Mouse (Mus musculus): ENCODE results near the gene Gli2. TPM values are rescaled to one million over a fixed set of nuclear protein-coding genes. Genes with fewer than 3 reads are reported as not detected.

Gli2 gene
- total and polyA plus RNA-seq, 3 experiments = 1.5 to 11.3 TPM; not detected in 1

DNA sequence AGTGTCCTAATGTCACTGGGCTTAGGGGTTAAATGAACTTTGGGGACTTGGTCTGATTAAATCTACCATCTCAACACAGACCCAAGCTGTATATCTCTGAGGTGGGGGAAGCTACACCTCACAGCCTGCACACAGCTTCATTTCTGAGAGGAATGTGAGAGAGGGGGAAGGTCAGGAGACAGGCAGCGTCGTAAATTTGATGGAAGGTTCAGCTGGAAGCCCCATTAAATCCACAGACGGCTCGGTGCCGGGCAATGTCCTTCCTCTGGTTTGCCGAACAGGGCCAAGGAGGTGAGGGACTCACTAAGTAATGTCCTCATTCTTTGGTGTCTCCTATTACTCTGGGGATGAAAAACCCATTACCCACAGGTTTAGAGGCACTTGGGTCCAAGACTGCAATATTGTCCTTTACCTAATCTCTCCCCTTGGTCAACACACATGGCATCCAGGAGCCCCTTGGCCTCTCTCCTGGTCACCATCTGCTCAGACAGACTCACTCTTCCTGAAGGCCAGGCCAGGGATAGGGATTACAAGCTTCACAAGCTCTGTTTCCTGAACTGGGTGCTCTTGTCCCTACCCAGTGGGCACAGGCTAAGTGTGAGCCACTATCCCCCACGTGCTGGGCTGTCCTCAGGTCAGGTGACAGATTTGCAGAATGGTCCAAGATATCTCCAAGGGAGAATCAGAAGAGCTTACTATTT lies 135.7 kb downstream of the Gli2 start:
- Histone ChIP-seq H3K36me3 (ENCODE audit: control insufficient read depth in 1 of 2, insufficient read depth in 2 of 2, low read length in 2 of 2) (no peaks in the 10 kb centered on the region), H3K9me3 (replicated peaks; ENCODE audit: insufficient read depth, low read length) (no peaks in the 10 kb centered on the region), H3K79me2 (ENCODE audit: control insufficient read depth, insufficient read depth, low read length, poor library complexity) (no peaks in the 10 kb centered on the region), H3K27ac (ENCODE audit: control insufficient read depth, low read depth, low read length) (no peak overlapping the region), H3K4me3 (ENCODE audit: control insufficient read depth in 1 of 2, insufficient read depth in 1 of 2, low read depth in 2 of 2, low read length in 2 of 2) (no peak overlapping the region), H3K4me1 (ENCODE audit: control insufficient read depth in 1 of 2, insufficient read depth in 2 of 2, low read length in 2 of 2) (no peaks in the 10 kb centered on the region), H3K27me3 (ENCODE audit: control insufficient read depth in 1 of 2, insufficient read depth in 2 of 2, low read length in 2 of 2) (no peaks in the 10 kb centered on the region), H3K9ac (ENCODE audit: control insufficient read depth, low read depth, low read length, poor library complexity, severe bottlenecking) (no peak overlapping the region)
- DNase-seq (ENCODE audit: low read depth, low spot score) = no peak
- TF ChIP-seq ELF1 (IDR thresholded peaks at IDR 0.05; ENCODE audit: low read depth, low read length) = no peak
- TF ChIP-seq GABPA (IDR thresholded peaks at IDR 0.05; ENCODE audit: low read depth, low read length) = no peak
- TF ChIP-seq MAX (IDR thresholded peaks at IDR 0.05; ENCODE audit: low read length) = no peak
- TF ChIP-seq SMC3 (IDR thresholded peaks at IDR 0.05; ENCODE audit: low read depth, low read length) = no peak
- TF ChIP-seq MAFK (IDR thresholded peaks at IDR 0.05; ENCODE audit: borderline replicate concordance, low read depth, low read length) = no peak
- TF ChIP-seq ETS1 (IDR thresholded peaks at IDR 0.05; ENCODE audit: low read depth, low read length) = no peak
- no peak for TF ChIP-seq NELFE (IDR thresholded peaks at IDR 0.05; ENCODE audit: low read depth, low read length)
- TF ChIP-seq ZNF384 (IDR thresholded peaks at IDR 0.05; ENCODE audit: low read depth, low read length) = no peak

DNA sequence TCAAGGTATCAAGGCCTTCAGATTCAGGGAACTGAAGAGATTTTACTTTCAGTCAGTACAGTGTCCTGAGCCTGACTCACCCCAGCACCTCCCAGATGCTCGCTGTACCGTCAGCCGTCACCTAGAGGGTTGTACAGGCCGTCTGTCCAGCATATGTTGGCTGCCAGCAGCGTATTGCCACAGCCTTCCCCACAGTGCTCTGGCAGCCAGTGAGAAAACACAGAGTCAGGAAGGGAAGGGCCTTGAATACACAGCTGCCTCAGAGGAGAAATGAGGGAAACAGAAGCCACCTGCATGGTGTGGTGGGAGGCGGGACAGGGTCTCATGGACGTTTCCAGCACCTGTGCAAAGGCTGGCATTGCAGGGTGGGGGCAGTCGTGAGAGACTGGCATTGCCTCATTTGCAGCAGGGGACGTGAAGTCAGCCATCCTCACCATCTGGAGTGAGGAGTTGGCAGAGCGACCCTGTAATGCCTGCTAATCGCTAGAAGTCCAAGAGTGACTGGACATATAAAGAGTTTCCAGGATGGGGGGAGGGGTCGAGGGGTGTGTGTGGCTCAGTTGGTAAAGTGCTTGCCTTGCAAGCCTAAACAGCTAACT lies 136.8 kb downstream of the Gli2 start:
- no peaks in the 10 kb centered on the region for H3K79me2 ChIP-seq (ENCODE audit: control insufficient read depth, insufficient read depth, low read length, poor library complexity)
- H3K9ac ChIP-seq (ENCODE audit: control insufficient read depth, low read depth, low read length, poor library complexity, severe bottlenecking) = no peak overlapping the region
- no peaks in the 10 kb centered on the region for H3K9me3 ChIP-seq (replicated peaks; ENCODE audit: insufficient read depth, low read length)
- no peak for DNase-seq (ENCODE audit: low read depth, low spot score)
- H3K36me3 ChIP-seq (ENCODE audit: control insufficient read depth in 1 of 2, insufficient read depth in 2 of 2, low read length in 2 of 2) = no peaks in the 10 kb centered on the region
- H3K27ac ChIP-seq (ENCODE audit: control insufficient read depth, low read depth, low read length) = no peak overlapping the region
- TF ChIP-seq MAFK (IDR thresholded peaks at IDR 0.05; ENCODE audit: borderline replicate concordance, low read depth, low read length) = no peak
- H3K4me3 ChIP-seq (ENCODE audit: control insufficient read depth in 1 of 2, insufficient read depth in 1 of 2, low read depth in 2 of 2, low read length in 2 of 2) = no peak overlapping the region
- H3K27me3 ChIP-seq (ENCODE audit: control insufficient read depth in 1 of 2, insufficient read depth in 2 of 2, low read length in 2 of 2) = no peaks in the 10 kb centered on the region
- H3K4me1 ChIP-seq (ENCODE audit: control insufficient read depth in 1 of 2, insufficient read depth in 2 of 2, low read length in 2 of 2) = no peaks in the 10 kb centered on the region

DNA sequence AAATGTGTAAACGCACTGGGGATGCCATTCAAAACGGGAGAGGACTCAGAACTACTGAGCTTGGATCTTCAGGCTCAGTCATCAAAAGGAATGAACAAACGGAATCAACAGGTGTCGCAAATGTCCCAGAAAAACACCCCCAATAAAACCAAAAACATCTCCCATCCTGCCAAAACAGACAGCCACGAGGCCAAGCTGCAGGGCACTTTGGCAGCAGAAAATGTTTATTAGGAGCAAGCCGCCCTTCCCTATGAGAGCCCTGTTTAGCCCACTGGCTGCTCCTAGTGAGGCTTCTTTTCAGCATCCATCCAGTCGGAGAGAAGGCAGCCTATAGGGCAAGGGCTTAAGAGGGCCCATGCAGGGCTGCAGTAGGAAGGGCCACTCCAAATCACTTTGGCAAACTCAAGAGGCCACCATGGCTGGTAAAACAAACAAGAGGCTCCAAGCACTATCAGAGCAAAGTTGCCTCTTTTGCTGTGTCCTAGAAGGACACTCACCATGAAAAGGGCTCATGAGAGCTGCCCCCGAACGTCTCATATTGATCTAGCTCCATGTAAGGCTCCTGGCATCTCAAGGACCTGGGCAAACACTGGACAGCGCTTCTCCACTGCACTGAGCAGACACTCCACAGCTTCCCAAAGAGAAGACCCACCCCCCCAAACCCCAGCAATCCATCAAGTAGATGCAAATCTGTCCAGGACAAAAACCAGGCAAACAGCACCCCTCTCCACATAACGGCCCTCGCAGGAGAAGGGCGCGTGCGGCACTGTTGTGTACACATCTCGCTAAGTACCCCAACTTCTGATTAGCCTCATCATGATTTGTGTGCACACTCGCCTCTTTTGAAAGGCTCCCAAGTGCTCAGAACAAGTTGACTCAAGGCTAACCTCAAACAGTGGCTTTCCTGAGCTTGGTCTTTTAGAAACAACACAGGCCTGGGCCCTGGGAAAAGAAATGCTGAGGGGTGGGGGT lies 139.7 kb downstream of the Gli2 start:
- TF ChIP-seq BHLHE40 (IDR thresholded peaks at IDR 0.05; ENCODE audit: borderline replicate concordance, low read depth, low read length) (no peak), HCFC1 (IDR thresholded peaks at IDR 0.05; ENCODE audit: low read depth, low read length) (no peak), SIN3A (IDR thresholded peaks at IDR 0.05; ENCODE audit: low read length) (no peak), CTCF (IDR thresholded peaks at IDR 0.05 in 2 of 3, conservative IDR thresholded peaks at IDR 0.05 in 1 of 3; ENCODE audit: control insufficient read depth in 1 of 3, insufficient read depth in 1 of 3, low read depth in 2 of 3, low read length in 3 of 3, poor library complexity in 1 of 3, severe bottlenecking in 1 of 3) (no peak), TCF12 (IDR thresholded peaks at IDR 0.05; ENCODE audit: low read depth, low read length) (no peak), POLR2AphosphoS2 (IDR thresholded peaks at IDR 0.05; ENCODE audit: low read length) (no peak), POLR2A (IDR thresholded peaks at IDR 0.05; ENCODE audit: control insufficient read depth in 1 of 2, insufficient read depth in 1 of 2, low read depth in 1 of 2, low read length in 2 of 2, poor library complexity in 1 of 2) (no peak), MAFK (IDR thresholded peaks at IDR 0.05; ENCODE audit: borderline replicate concordance, low read depth, low read length) (no peak), SMC3 (IDR thresholded peaks at IDR 0.05; ENCODE audit: low read depth, low read length) (no peak), NELFE (IDR thresholded peaks at IDR 0.05; ENCODE audit: low read depth, low read length) (no peak), GABPA (IDR thresholded peaks at IDR 0.05; ENCODE audit: low read depth, low read length) (no peak), KAT2A (conservative IDR thresholded peaks at IDR 0.05; ENCODE audit: low read depth, low read length) (no peak)
- Histone ChIP-seq H3K9me3 (replicated peaks; ENCODE audit: insufficient read depth, low read length) (no peaks in the 10 kb centered on the region), H3K36me3 (ENCODE audit: control insufficient read depth in 1 of 2, insufficient read depth in 2 of 2, low read length in 2 of 2) (no peaks in the 10 kb centered on the region), H3K4me1 (ENCODE audit: control insufficient read depth in 1 of 2, insufficient read depth in 2 of 2, low read length in 2 of 2) (no peaks in the 10 kb centered on the region), H3K4me3 (ENCODE audit: control insufficient read depth in 1 of 2, insufficient read depth in 1 of 2, low read depth in 2 of 2, low read length in 2 of 2) (no peak overlapping the region), H3K79me2 (ENCODE audit: control insufficient read depth, insufficient read depth, low read length, poor library complexity) (no peaks in the 10 kb centered on the region), H3K27ac (ENCODE audit: control insufficient read depth, low read depth, low read length) (no peak overlapping the region), H3K27me3 (ENCODE audit: control insufficient read depth in 1 of 2, insufficient read depth in 2 of 2, low read length in 2 of 2) (no peaks in the 10 kb centered on the region), H3K9ac (ENCODE audit: control insufficient read depth, low read depth, low read length, poor library complexity, severe bottlenecking) (no peak overlapping the region)
- DNase-seq (ENCODE audit: low read depth, low spot score) = no peak

All from MEL (cell line).